Mouse (Mus musculus) intestine, postnatal 0 days (tissue): ENCODE measurements around the gene Poc1a. TPM values are rescaled to one million over a fixed set of nuclear protein-coding genes. Genes with fewer than 3 reads are reported as not detected.

Source experiments
- ATAC-seq: fragments of 200-750 bp; cut with Nextera tagmentation; 2 replicates; pipeline ENCODE4 v1.8.0; 2017; ENCODE audit warnings: mild to moderate bottlenecking, moderate TSS enrichment, moderate library complexity
- H3K27ac ChIP-seq: fragments of 300-500 bp; sonication (generic); 2 replicates; pipeline ENCODE4 v1.5.1; 2014; ENCODE audit warnings: mild to moderate bottlenecking, low read depth, low read length, moderate library complexity
- H3K27me3 ChIP-seq: fragments of 300-500 bp; sonication (generic); replicated peaks from 2 replicates; pipeline ENCODE4 v1.6.1; 2014; ENCODE audit warnings: low read length, mixed read lengths; ENCODE audit not compliant: control insufficient read depth, insufficient read depth
- H3K36me3 ChIP-seq: fragments of 300-500 bp; sonication (generic); 2 replicates; pipeline ENCODE4 v1.6.1; 2014; ENCODE audit warnings: mild to moderate bottlenecking, moderate library complexity; ENCODE audit not compliant: control insufficient read depth, insufficient read depth
- H3K4me1 ChIP-seq: fragments of 300-500 bp; sonication (generic); replicated peaks from 2 replicates; pipeline ENCODE4 v1.6.1; 2014; ENCODE audit warnings: antibody characterized with exemption, low read length, mixed read lengths; ENCODE audit not compliant: control insufficient read depth, insufficient read depth
- H3K4me2 ChIP-seq: fragments of 300-500 bp; sonication (generic); replicated peaks from 2 replicates; pipeline ENCODE4 v1.6.1; 2014; ENCODE audit warnings: low read depth, mild to moderate bottlenecking, moderate library complexity
- H3K4me3 ChIP-seq: fragments of 300-500 bp; sonication (generic); 2 replicates; pipeline ENCODE4 v1.5.1; 2014; ENCODE audit warnings: low read depth, low read length
- H3K9ac ChIP-seq: fragments of 300-500 bp; sonication (generic); 2 replicates; pipeline ENCODE4 v1.6.1; 2014; ENCODE audit warnings: mild to moderate bottlenecking, low read depth, low read length
- H3K9me3 ChIP-seq: fragments of 300-500 bp; sonication (generic); 2 replicates; pipeline ENCODE4 v1.6.1; 2016; ENCODE audit warnings: mixed run types; ENCODE audit not compliant: control insufficient read depth
- CTCF ChIP-seq: sonication (generic); IDR thresholded peaks from 2 replicates; pipeline ENCODE4 v1.5.1; 2016; ENCODE audit warnings: low read depth, mild to moderate bottlenecking, control low read depth, antibody characterized with exemption, moderate library complexity
- WGBS: fragments of 180-500 bp; shearing (Covaris S2); extraction: QIAGEN DNeasy Blood & Tissue Kit; methylation state at CpG from one replicate; pipeline ENCODE4 v1.1.7; 2014; 5-methylcytosine and 5-hydroxymethylcytosine counted together
- polyA plus RNA-seq: library from polyadenylated mRNA; unstranded; fragments of >200 nt; fragmentation: Nextera tagmentation; extraction: Ambion mirVana; gene quantifications from 2 replicates; pipeline ENCODE4 v1.2.1, GENCODE M21; 2015

The Poc1a gene
- polyA plus RNA-seq, 1 experiment from 2014 or later, result 11.5 TPM

GRCm38 (mm10) chr9:106273791-106274190, 7.1 kb upstream of the Poc1a start:
- 59% methylated on average over 4 of the region's 4 CpGs for WGBS
- no peak overlapping the region for H3K4me3 ChIP-seq
- no peak overlapping the region for H3K4me2 ChIP-seq
- no peak for TF ChIP-seq CTCF
- H3K9ac ChIP-seq, result no peak overlapping the region
- H3K4me1 ChIP-seq, result no peaks in the 10 kb centered on the region; the same call in 1 of the 2 replicates
- no peak for ATAC-seq
- no peaks in the 10 kb centered on the region for H3K36me3 ChIP-seq
- H3K27me3 ChIP-seq, result no peaks in the 10 kb centered on the region
- no peaks in the 10 kb centered on the region for H3K9me3 ChIP-seq
- no peak overlapping the region for H3K27ac ChIP-seq

- no peak for ATAC-seq
- Histone ChIP-seq H3K9me3 (no peaks in the 10 kb centered on the region), H3K27ac (no peak overlapping the region), H3K4me1 (no peaks in the 10 kb centered on the region), H3K27me3 (no peaks in the 10 kb centered on the region), H3K9ac (no peak overlapping the region), H3K4me2 (no peak overlapping the region), H3K36me3 (no peaks in the 10 kb centered on the region), H3K4me3 (no peak overlapping the region)
- WGBS, result 88% methylated on average over 8 of the region's 8 CpGs
- no peak for TF ChIP-seq CTCF
Measured at GRCm38 (mm10) chr9:106274652-106275180, 6.1 kb upstream of the Poc1a start.

- no peak for ATAC-seq
- no peaks in the 10 kb centered on the region for H3K9me3 ChIP-seq
- H3K27me3 ChIP-seq, result no peaks in the 10 kb centered on the region
- no peak overlapping the region for H3K4me3 ChIP-seq
- WGBS, result 35% methylated on average over 1 of the region's 1 CpGs
- H3K27ac ChIP-seq, result no peak overlapping the region
- no peak overlapping the region for H3K9ac ChIP-seq
- H3K4me2 ChIP-seq, result no peak overlapping the region
- no peak for TF ChIP-seq CTCF
- no peaks in the 10 kb centered on the region for H3K4me1 ChIP-seq
- no peaks in the 10 kb centered on the region for H3K36me3 ChIP-seq
Measured at GRCm38 (mm10) chr9:106275806-106276205, 5.1 kb upstream of the Poc1a start.

GRCm38 (mm10) chr9:106280386-106280785, 475 bp upstream of the Poc1a start:
- Histone ChIP-seq H3K4me3 (peak overlapping the region; percentile 62), H3K9ac (peak overlapping the region; percentile 64), H3K9me3 (no peaks in the 10 kb centered on the region), H3K4me1 (no peaks in the 10 kb centered on the region), H3K27ac (peak overlapping the region; percentile 79), H3K27me3 (no peaks in the 10 kb centered on the region), H3K36me3 (peaks cover 10% of the 10 kb centered on the region; the same call in 1 of the 2 replicates), H3K4me2 (peak overlapping the region; percentile 89)
- ATAC-seq, result peak; percentile 55
- TF ChIP-seq CTCF, result peak; percentile 89
- WGBS, result under 1% methylated on average over 14 of the region's 14 CpGs

- 54% methylated on average over 3 of the region's 3 CpGs for WGBS
- H3K9me3 ChIP-seq, result no peaks in the 10 kb centered on the region
- no peak overlapping the region for H3K27ac ChIP-seq
- no peak for TF ChIP-seq CTCF
- H3K4me2 ChIP-seq, result peak overlapping the region; percentile 89
- H3K36me3 ChIP-seq, result peaks cover 16% of the 10 kb centered on the region
- H3K4me3 ChIP-seq, result peak overlapping the region; percentile 62
- no peaks in the 10 kb centered on the region for H3K27me3 ChIP-seq
- no peaks in the 10 kb centered on the region for H3K4me1 ChIP-seq
- peak overlapping the region; percentile 64; the same call in 1 of the 2 replicates for H3K9ac ChIP-seq
- no peak for ATAC-seq
Measured at GRCm38 (mm10) chr9:106282024-106282423, 1.2 kb downstream of the Poc1a start.

- no peaks in the 10 kb centered on the region for H3K27me3 ChIP-seq
- H3K27ac ChIP-seq, result no peak overlapping the region
- no peak overlapping the region for H3K4me2 ChIP-seq
- ATAC-seq, result no peak
- H3K4me3 ChIP-seq, result no peak overlapping the region
- no peaks in the 10 kb centered on the region for H3K9me3 ChIP-seq
- TF ChIP-seq CTCF, result no peak
- H3K9ac ChIP-seq, result no peak overlapping the region
- WGBS, result 65% methylated on average over 4 of the region's 4 CpGs
- no peaks in the 10 kb centered on the region for H3K4me1 ChIP-seq
- peaks cover 39% of the 10 kb centered on the region for H3K36me3 ChIP-seq
Measured at GRCm38 (mm10) chr9:106287165-106287564, 6.3 kb downstream of the Poc1a start.
